Mouse (Mus musculus): ENCODE results near the gene Tbl1x.

GRCm38 (mm10) chrX:77662030-77662429, 151.2 kb downstream of the Tbl1x start:
- TF ChIP-seq POLR2A (IDR thresholded peaks at IDR 0.05; ENCODE audit: insufficient read depth, low read length) (no peak), EP300 (IDR thresholded peaks at IDR 0.05; ENCODE audit: insufficient read depth, low read depth, low read length) (no peak), CTCF (IDR thresholded peaks at IDR 0.05; ENCODE audit: low read depth, low read length) (no peak)
